Mouse (Mus musculus) small intestine, adult 2 months (tissue): ENCODE results near the gene Hephl1.

Source experiments
- CTCF ChIP-seq: fragments of 200-500 bp; IDR thresholded peaks from 2 replicates; pipeline ENCODE4 v1.5.1; 2012; ENCODE audit warnings: low read depth, mild to moderate bottlenecking, control low read depth, inconsistent platforms, low read length, moderate library complexity, mixed read lengths; ENCODE audit not compliant: insufficient replicate concordance, insufficient read length; ENCODE audit errors: extremely low read depth
- POLR2A ChIP-seq: fragments of 200-500 bp; IDR thresholded peaks from 2 replicates; pipeline ENCODE4 v1.6.1; 2012; ENCODE audit warnings: low read depth, mild to moderate bottlenecking, control low read depth, inconsistent platforms, low read length, moderate library complexity

DNA sequence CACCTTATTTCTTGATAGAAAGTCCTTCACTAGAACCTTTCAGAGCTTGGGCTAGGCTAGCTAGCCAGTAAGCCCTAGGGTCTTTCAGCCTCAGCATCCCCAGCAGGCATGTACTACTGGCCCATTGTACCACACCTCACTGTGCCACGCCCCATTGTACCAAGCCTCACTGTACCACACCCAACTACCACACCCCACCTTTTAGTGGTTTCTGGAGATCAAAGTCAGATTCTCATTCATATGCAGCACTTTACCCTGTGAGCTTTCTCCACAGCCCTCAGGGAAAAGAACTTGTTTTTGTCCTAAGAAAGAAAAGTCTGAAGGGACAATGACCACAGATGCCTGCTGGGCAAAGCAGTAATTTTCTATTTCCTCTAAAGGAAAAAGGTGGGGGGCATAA, 88.9 kb downstream of the Hephl1 start:
- TF ChIP-seq POLR2A (no peak), CTCF (no peak)
